Mouse (Mus musculus): ENCODE results near the gene Lrrc8d.

- TF ChIP-seq CTCF (IDR thresholded peaks at IDR 0.05; ENCODE audit: borderline replicate concordance, extremely low read depth, insufficient read depth, insufficient read length) (no peak), POLR2A (IDR thresholded peaks at IDR 0.05; ENCODE audit: borderline replicate concordance, extremely low read depth, insufficient read depth, insufficient read length, poor library complexity, severe bottlenecking) (no peak)
Measured at GRCm38 (mm10) chr5:105805955-105806354, 106.2 kb downstream of the Lrrc8d start.
